Mouse (Mus musculus) frontal cortex, postnatal 14 days (tissue): ENCODE measurements around the gene Abca4.

ENCODE experiments used
- DNase-seq, 2 experiments: peaks; one replicate each; pipeline ENCODE4 v3.0.0; 2022; ENCODE audit warnings: low spot score in 2 of 2

The Abca4 gene

GRCm38 (mm10) chr3:122043799-122044547 lies at the start of gene Abca4:
Gene Abca4, plus strand, starts transcription at chr3:122044443.
- no peak for DNase-seq

- no peak for DNase-seq
Measured at GRCm38 (mm10) chr3:121995125-121995524, 49.1 kb upstream of the Abca4 start.

GRCm38 (mm10) chr3:121999934-122000333 lies 44.3 kb upstream of the Abca4 start:
- DNase-seq = no peak

- no peak for DNase-seq
Measured at GRCm38 (mm10) chr3:122001568-122001967, 42.7 kb upstream of the Abca4 start.

- no peak for DNase-seq
Measured at GRCm38 (mm10) chr3:122009818-122010217, 34.4 kb upstream of the Abca4 start.

GRCm38 (mm10) chr3:122010292-122010691 lies 34.0 kb upstream of the Abca4 start:
- DNase-seq = no peak

GRCm38 (mm10) chr3:122012464-122012863 lies 31.8 kb upstream of the Abca4 start:
- no peak for DNase-seq

GRCm38 (mm10) chr3:122018421-122018820 lies 25.8 kb upstream of the Abca4 start:
- DNase-seq = no peak

- no peak for DNase-seq
Measured at GRCm38 (mm10) chr3:122019159-122019558, 25.1 kb upstream of the Abca4 start.

- no peak for DNase-seq
Measured at GRCm38 (mm10) chr3:122021029-122021652, 23.1 kb upstream of the Abca4 start.

- DNase-seq = no peak
Measured at GRCm38 (mm10) chr3:122022355-122022754, 21.9 kb upstream of the Abca4 start.

- DNase-seq = no peak
Measured at GRCm38 (mm10) chr3:122026676-122027075, 17.6 kb upstream of the Abca4 start.

- no peak for DNase-seq
Measured at GRCm38 (mm10) chr3:122027776-122028175, 16.5 kb upstream of the Abca4 start.

- no peak for DNase-seq
Measured at GRCm38 (mm10) chr3:122033248-122033837, 10.9 kb upstream of the Abca4 start.

- DNase-seq = no peak
Measured at GRCm38 (mm10) chr3:122034240-122034639, 10.0 kb upstream of the Abca4 start.

GRCm38 (mm10) chr3:122035092-122035491 lies 9.2 kb upstream of the Abca4 start:
- no peak for DNase-seq

GRCm38 (mm10) chr3:122040522-122040921 lies 3.7 kb upstream of the Abca4 start:
- no peak for DNase-seq

- DNase-seq = no peak
Measured at GRCm38 (mm10) chr3:122043102-122043501, 1.1 kb upstream of the Abca4 start.

- DNase-seq = no peak
Measured at GRCm38 (mm10) chr3:122046187-122046620, 2.0 kb downstream of the Abca4 start.

GRCm38 (mm10) chr3:122047402-122047801 lies 3.2 kb downstream of the Abca4 start:
- DNase-seq = no peak

GRCm38 (mm10) chr3:122047921-122048861 lies 3.9 kb downstream of the Abca4 start:
- peak; percentile 23 to 66 for DNase-seq

GRCm38 (mm10) chr3:122049158-122049557 lies 4.9 kb downstream of the Abca4 start:
- no peak for DNase-seq
